Mouse (Mus musculus): ENCODE measurements around the gene Tfpi. TPM values are rescaled to one million over a fixed set of nuclear protein-coding genes. Genes with fewer than 3 reads are reported as not detected.
"Not testable (repeated sequence)": the region's sequence is repeated elsewhere in the genome, so short reads cannot be mapped to it uniquely, and the experiment has no call there.

Gene Tfpi
- 25.0 and 25.8 TPM in 2 replicates for polyA plus RNA-seq (2016; fragmentation: Nextera tagmentation; extraction: Ambion mirVana)

DNA sequence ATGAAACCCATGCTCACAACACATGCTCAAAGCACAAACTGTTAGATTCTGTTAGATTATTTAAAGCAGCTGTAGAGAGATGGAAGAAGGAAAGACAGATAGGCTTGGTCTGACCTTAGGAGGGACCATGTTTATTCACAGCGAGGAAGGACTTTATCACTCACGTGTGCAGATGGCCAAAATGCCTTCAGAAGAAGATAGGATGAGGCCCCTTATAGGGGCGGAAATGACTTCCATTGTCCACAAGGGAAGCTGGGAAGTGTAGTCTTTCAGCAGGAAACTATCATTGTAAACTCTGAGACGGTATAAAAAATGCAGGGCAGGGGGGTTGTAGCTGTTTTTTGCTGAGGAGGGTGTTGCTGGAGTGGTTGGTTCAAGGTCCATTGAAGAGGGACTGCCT lies at the start of gene Tfpi:
Tfpi (minus strand) TSS at position 199 of the 400 bp plus-strand sequence.
- peak; percentile 87 for ATAC-seq
- H3K4me3 ChIP-seq: peak within 1 kb of the TSS; percentile 54
- WGBS (ENCODE audit: insufficient replicate concordance): 15% methylated on average over 4 of the region's 4 CpGs
- H3K27me3 ChIP-seq (replicated peaks): no peaks in the 10 kb centered on the region
- H3K4me1 ChIP-seq: peaks cover 32% of the 10 kb centered on the region
- H3K4me2 ChIP-seq: peak within 1 kb of the TSS; percentile 66
- H3K36me3 ChIP-seq: peaks cover 4% of the 10 kb centered on the region; the same call in 1 of the 2 replicates
- peak within 1 kb of the TSS; percentile 51 for H3K9ac ChIP-seq
- no peaks in the 10 kb centered on the region for H3K9me3 ChIP-seq (replicated peaks)
- H3K27ac ChIP-seq: peak within 1 kb of the TSS; percentile 77

DNA sequence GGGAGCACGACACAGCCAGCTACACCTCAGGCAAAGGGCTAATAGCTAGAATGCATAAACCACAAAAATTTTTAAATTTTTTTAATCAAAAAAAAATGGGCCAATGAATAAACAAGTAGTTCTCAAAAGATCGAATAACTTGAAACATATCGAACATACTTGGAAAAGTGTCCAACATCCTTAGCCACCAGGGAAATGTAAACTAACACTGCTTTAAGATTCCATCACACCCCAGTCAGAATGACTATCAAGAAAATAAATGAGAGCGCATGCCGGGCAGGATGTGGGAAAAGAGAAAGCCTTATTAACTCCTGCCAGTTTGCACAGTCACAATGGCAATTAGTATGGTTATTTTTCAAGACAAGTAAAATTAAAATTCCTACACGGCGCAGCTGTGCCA lies 49.6 kb upstream of the Tfpi start:
- Histone ChIP-seq H3K9ac (no peak overlapping the region), H3K4me3 (no peak overlapping the region), H3K27ac (no peak overlapping the region), H3K9me3 (replicated peaks) (no peaks in the 10 kb centered on the region), H3K4me2 (no peak overlapping the region), H3K4me1 (0 out of 2 replicates have a peak, but pooled peaks cover 3% of the 10 kb centered on the region), H3K27me3 (replicated peaks) (no peaks in the 10 kb centered on the region), H3K36me3 (no peaks in the 10 kb centered on the region)
- WGBS (ENCODE audit: insufficient replicate concordance): 81% methylated on average over 7 of the region's 7 CpGs
- ATAC-seq: no peak

DNA sequence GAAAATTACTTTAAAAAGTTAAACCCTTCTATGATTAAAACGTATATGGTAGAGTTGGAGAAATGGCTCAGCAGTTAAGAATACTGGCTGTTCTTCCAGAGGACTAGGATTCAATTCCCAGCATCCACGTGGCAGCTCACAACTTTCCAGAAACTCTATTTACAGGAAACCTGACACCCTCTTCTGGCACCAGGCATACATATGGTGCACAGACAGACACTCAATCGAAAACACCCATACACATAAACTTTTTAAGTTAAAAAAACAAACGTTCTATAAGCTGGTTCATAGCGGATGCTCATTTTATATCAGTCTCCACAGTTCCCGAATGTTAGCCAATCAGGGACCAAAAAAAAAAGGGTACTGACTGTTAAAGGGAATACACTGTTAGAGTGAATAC lies 49.2 kb upstream of the Tfpi start:
- no peak overlapping the region for H3K4me3 ChIP-seq
- H3K4me1 ChIP-seq: 0 out of 2 replicates have a peak, but pooled peaks cover 3% of the 10 kb centered on the region
- H3K9me3 ChIP-seq (replicated peaks): no peaks in the 10 kb centered on the region
- no peaks in the 10 kb centered on the region for H3K27me3 ChIP-seq (replicated peaks)
- H3K27ac ChIP-seq: no peak overlapping the region
- ATAC-seq: no peak
- H3K36me3 ChIP-seq: no peaks in the 10 kb centered on the region
- 61% methylated on average over 6 of the region's 6 CpGs for WGBS (ENCODE audit: insufficient replicate concordance)
- H3K9ac ChIP-seq: no peak overlapping the region
- H3K4me2 ChIP-seq: no peak overlapping the region

DNA sequence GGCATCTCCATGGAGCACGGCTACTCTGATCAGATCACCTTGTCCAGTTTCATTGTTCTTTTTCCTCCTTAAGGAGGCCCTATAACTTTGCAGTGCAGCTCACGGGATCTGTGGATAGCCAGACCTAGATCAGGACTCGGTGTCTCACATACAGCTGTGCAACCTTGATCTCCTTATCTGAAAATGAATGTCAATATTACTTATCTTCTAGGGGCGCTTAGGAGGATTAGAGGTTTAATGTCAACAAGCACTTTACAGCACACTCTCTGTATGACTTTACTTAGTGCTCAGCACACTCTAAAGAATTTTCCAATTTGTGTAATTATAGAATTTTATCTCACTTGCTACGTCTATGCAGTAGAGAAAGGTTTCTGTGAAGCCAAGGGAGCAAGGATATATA lies 48.5 kb upstream of the Tfpi start:
- no peaks in the 10 kb centered on the region for H3K36me3 ChIP-seq
- H3K27me3 ChIP-seq (replicated peaks): no peaks in the 10 kb centered on the region
- 0 out of 2 replicates have a peak, but pooled peaks have one; percentile 15 for ATAC-seq
- H3K4me2 ChIP-seq: no peak overlapping the region
- WGBS (ENCODE audit: insufficient replicate concordance): 56% methylated on average over 5 of the region's 5 CpGs
- H3K9ac ChIP-seq: no peak overlapping the region
- H3K4me3 ChIP-seq: no peak overlapping the region
- 0 out of 2 replicates have a peak, but pooled peaks cover 3% of the 10 kb centered on the region for H3K4me1 ChIP-seq
- no peak overlapping the region for H3K27ac ChIP-seq
- H3K9me3 ChIP-seq (replicated peaks): no peaks in the 10 kb centered on the region

DNA sequence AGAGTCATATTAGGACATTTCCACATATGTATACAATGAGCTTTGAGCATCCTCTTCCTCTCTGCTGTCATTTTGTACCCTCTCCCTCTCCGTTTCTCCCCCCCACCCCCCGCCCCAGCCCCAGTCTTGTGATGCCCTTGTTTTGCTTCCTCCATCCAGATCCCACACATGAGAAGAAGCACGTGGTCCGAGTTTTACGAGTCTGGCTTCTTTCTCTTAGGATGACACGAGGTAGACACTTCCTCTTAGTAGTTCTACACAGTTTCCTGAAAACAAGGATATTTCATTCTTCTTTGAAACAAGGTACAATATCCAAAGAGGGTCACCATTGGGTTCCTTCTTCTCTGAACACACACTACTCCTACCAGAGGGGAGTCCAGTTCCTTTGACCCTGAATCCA lies 47.4 kb upstream of the Tfpi start:
- Histone ChIP-seq H3K4me2 (no peak overlapping the region), H3K36me3 (no peaks in the 10 kb centered on the region), H3K4me3 (no peak overlapping the region), H3K9ac (no peak overlapping the region), H3K27me3 (replicated peaks) (no peaks in the 10 kb centered on the region), H3K9me3 (replicated peaks) (no peaks in the 10 kb centered on the region), H3K4me1 (0 out of 2 replicates have a peak, but pooled peaks cover 3% of the 10 kb centered on the region), H3K27ac (no peak overlapping the region)
- WGBS (ENCODE audit: insufficient replicate concordance): 51% methylated on average over 6 of the region's 6 CpGs
- no peak for ATAC-seq

DNA sequence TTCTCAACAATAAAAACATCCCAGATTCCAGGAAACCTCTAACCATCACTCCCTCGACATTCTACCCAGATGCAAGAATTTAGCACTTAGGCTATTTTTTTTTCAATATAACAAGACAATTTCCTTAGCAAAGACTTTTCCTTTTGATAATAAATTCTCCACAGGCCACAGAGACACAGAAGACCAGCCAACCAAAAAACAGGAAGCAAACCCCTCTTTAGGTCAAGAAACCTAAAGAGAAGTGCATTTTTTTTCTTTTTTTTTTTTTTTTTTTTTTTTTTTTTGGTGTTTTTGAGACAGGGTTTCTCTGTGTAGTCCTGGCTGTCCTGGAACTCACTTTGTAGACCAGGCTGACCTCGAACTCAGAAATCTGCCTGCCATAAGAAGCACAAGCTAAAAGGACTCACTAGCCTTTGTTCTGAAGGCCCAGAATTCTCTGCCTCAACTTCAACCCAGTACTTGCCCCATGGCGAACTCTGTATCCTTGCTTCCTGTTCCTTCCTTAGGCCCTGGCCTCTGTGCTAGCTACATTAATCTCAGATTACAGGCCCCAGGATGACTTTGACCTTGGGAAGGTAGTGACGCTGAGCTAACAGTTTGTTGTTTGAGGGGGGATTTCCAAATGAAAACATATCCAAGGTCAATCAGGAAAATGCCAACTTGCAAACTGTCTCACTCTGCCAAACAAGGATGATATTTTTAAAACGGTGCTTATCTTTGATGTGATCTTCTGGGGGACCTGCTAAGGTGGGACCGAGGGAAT lies 46.7 kb upstream of the Tfpi start:
- H3K4me1 ChIP-seq: 0 out of 2 replicates have a peak, but pooled peaks cover 3% of the 10 kb centered on the region
- no peaks in the 10 kb centered on the region for H3K9me3 ChIP-seq (replicated peaks)
- H3K9ac ChIP-seq: no peak overlapping the region
- 51% methylated on average over 6 of the region's 6 CpGs for WGBS (ENCODE audit: insufficient replicate concordance)
- H3K4me3 ChIP-seq: no peak overlapping the region
- H3K27ac ChIP-seq: no peak overlapping the region
- H3K36me3 ChIP-seq: no peaks in the 10 kb centered on the region
- no peak overlapping the region for H3K4me2 ChIP-seq
- H3K27me3 ChIP-seq (replicated peaks): no peaks in the 10 kb centered on the region
- ATAC-seq: no peak

DNA sequence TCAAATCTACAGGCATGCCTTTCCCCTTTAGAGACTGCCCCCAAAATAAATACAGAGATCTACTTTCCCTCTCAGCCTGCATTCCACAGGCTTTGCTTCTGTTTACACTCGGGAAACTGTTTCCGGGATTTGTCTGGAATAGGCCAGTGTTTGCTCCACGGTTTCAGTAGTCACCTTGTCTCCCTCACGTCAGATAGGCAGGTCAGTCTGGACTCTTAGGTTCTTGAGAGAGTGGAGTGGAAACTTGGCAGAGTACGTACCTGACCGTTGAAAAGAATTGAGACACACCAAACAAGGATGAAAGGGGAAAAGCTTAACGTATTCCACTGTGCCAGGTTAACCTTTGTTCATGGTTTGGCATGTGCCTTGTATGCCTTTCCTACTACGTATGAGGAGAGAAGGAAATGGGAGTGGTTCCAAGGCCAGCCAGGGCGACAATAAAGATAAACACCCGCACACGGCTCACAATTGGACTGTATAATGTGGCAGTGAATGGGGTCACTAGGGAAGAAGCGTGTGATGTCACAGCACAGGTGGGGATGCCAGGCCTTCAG lies 43.0 kb upstream of the Tfpi start:
- no peaks in the 10 kb centered on the region for H3K27me3 ChIP-seq (replicated peaks)

DNA sequence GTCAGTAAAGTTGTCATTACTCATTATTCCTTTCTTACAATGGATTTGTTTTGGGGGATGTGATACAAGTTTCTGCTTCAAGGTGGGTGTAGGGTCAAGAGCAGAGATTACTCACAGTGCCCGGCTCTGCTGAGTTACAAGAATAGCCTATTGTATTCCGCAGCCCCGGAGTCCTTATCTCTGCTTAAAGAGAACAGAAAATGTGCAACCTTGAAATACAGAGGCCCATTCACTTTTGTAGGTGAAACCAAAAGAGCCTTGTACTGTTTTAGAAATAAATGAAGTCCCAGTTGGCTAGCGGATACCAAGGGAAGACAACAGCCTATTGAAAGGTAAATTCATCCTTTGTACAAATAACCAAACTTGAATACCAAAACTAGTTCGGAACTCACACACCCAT lies 42.2 kb upstream of the Tfpi start:
- 59% methylated on average over 5 of the region's 5 CpGs for WGBS (ENCODE audit: insufficient replicate concordance)
- Histone ChIP-seq H3K9ac (no peak overlapping the region), H3K36me3 (no peaks in the 10 kb centered on the region), H3K4me3 (no peak overlapping the region), H3K27ac (no peak overlapping the region), H3K9me3 (replicated peaks) (no peaks in the 10 kb centered on the region), H3K4me1 (no peaks in the 10 kb centered on the region), H3K4me2 (peak overlapping the region; percentile 13; the same call in 1 of the 2 replicates), H3K27me3 (replicated peaks) (no peaks in the 10 kb centered on the region)
- ATAC-seq: no peak

More for the DNA sequence above, 43.0 kb upstream of the Tfpi start:
- ATAC-seq: peak; percentile 55; the same call in 1 of the 2 replicates
- no peaks in the 10 kb centered on the region for H3K4me1 ChIP-seq
- H3K4me2 ChIP-seq: peak overlapping the region; percentile 13
- peak overlapping the region; percentile 46; the same call in 1 of the 2 replicates for H3K27ac ChIP-seq
- no peak overlapping the region for H3K4me3 ChIP-seq
- 57% methylated on average over 12 of the region's 12 CpGs for WGBS (ENCODE audit: insufficient replicate concordance)
- H3K9ac ChIP-seq: no peak overlapping the region
- H3K9me3 ChIP-seq (replicated peaks): no peaks in the 10 kb centered on the region
- no peaks in the 10 kb centered on the region for H3K36me3 ChIP-seq

DNA sequence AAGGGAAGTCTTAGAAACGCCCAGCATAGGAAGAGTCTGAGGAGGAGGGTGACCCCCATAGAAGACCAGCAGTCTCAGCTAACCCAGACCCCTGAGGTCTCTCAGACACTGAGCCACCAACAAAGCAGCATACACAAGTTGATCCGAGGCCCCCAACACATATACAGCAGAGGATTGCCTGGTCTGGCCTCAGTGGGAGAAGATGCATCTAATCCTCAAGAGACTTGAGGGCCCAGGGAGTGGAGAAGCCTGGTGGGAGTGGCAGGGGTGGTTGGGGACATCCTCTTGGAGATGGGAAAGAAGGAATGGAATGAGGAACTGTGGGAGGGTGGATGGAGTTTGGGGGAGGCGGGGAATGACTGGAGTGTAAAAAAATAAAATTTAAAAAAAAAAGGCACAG lies 36.7 kb upstream of the Tfpi start:
- no peaks in the 10 kb centered on the region for H3K9me3 ChIP-seq (replicated peaks)
- H3K9ac ChIP-seq: no peak overlapping the region
- ATAC-seq: no peak
- H3K4me3 ChIP-seq: no peak overlapping the region
- WGBS (ENCODE audit: insufficient replicate concordance): 75% methylated on average over 3 of the region's 3 CpGs
- no peaks in the 10 kb centered on the region for H3K27me3 ChIP-seq (replicated peaks)
- no peaks in the 10 kb centered on the region for H3K4me1 ChIP-seq
- peaks cover 10% of the 10 kb centered on the region for H3K36me3 ChIP-seq
- H3K4me2 ChIP-seq: no peak overlapping the region
- no peak overlapping the region for H3K27ac ChIP-seq

DNA sequence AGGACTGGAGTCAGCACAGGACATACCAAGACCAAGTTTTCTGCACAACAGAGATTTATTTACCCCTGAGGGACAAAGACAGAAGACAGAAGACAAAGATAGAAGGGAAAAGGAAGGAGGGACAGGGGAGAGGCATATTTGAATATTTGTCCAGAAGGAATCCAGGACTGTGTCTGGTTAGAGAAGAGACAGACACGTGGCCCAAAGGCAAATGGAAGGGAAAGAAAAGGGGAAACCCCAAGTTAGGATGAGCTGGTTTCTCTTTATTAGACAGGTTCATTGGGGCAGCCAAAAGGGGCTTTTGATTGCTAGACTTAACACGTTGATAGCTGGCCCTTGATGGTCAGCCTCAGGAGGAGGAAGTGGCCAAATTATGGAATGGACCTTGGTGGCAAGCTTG lies 34.9 kb upstream of the Tfpi start:
- H3K9ac ChIP-seq: no peak overlapping the region
- no peaks in the 10 kb centered on the region for H3K4me1 ChIP-seq
- ATAC-seq: no peak
- H3K27me3 ChIP-seq (replicated peaks): no peaks in the 10 kb centered on the region
- no peak overlapping the region for H3K4me2 ChIP-seq
- no peak overlapping the region for H3K4me3 ChIP-seq
- no peaks in the 10 kb centered on the region for H3K9me3 ChIP-seq (replicated peaks)
- no peak overlapping the region for H3K27ac ChIP-seq
- 46% methylated on average over 2 of the region's 2 CpGs for WGBS (ENCODE audit: insufficient replicate concordance)
- H3K36me3 ChIP-seq: peaks cover 10% of the 10 kb centered on the region

DNA sequence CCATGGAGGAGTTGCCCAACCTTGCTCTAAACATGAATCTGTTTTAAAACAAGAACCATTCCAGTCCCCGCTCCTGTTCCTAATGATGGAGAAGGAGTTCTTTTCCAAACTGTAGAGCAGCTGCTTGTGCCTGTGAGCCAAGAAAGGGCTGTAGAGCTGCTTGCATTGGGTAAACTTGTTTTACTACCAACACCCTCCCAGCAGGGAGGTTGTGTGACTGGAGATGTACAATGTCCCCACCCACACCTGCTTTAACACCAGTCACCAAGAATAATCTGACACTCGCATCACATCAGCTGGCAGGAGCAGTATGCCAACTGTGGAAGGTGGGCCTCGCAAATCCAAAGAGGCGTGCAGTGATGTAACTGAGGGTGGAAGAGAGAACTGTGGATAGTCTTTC lies 34.5 kb upstream of the Tfpi start:
- H3K27ac ChIP-seq: no peak overlapping the region
- 88% methylated on average over 4 of the region's 4 CpGs for WGBS (ENCODE audit: insufficient replicate concordance)
- no peaks in the 10 kb centered on the region for H3K9me3 ChIP-seq (replicated peaks)
- H3K4me3 ChIP-seq: no peak overlapping the region
- no peaks in the 10 kb centered on the region for H3K27me3 ChIP-seq (replicated peaks)
- no peak for ATAC-seq
- peaks cover 10% of the 10 kb centered on the region for H3K36me3 ChIP-seq
- H3K4me2 ChIP-seq: no peak overlapping the region
- H3K4me1 ChIP-seq: no peaks in the 10 kb centered on the region
- no peak overlapping the region for H3K9ac ChIP-seq

DNA sequence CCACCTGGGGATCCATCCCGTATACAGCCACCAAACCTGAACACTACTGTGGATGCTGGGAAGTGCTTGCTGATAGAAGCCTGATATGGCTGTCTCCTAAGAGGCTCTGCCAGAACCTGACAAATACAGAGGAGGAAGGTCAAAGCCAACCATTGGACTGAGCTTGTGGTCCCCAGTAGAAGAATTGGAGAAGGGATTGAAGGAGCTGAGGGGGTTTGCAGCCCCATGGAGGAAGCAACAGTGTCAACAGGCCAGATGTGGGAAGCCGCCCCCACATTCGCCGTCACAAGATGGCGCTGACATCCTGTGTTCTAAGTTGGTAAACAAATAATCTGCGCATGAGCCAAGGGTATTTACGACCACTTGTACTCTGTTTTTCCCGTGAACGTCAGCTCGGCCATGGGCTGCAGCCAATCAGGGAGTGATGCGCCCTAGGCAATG lies 28.4 kb upstream of the Tfpi start:
- Histone ChIP-seq H3K27ac (peak overlapping the region; percentile 76), H3K4me3 (peak overlapping the region; percentile 47), H3K9ac (peak overlapping the region; percentile 71), H3K4me2 (peak overlapping the region; percentile 58)
- ATAC-seq: peak; percentile 85
- H3K9me3 ChIP-seq (replicated peaks); H3K4me1 ChIP-seq; H3K27me3 ChIP-seq (replicated peaks); H3K36me3 ChIP-seq: not testable (repeated sequence)
- 29% methylated on average over 5 of the region's 11 CpGs for WGBS (ENCODE audit: insufficient replicate concordance)
